Mouse (Mus musculus) heart, adult 2 months (tissue): ENCODE results near the gene Itgad.

Experiments
- CTCF ChIP-seq: fragments of 200-600 bp; IDR thresholded peaks from 2 replicates; pipeline ENCODE4 v1.8.1; 2022; ENCODE audit warnings: antibody characterized with exemption, mild to moderate bottlenecking, moderate library complexity
- POLR2A ChIP-seq: fragments of 200-500 bp; IDR thresholded peaks from 2 replicates; pipeline ENCODE4 v1.6.1; 2011; ENCODE audit warnings: mild to moderate bottlenecking, low read depth, low read length, control low read depth; ENCODE audit not compliant: insufficient read depth

- TF ChIP-seq CTCF (no peak), POLR2A (no peak)
These were observed 748 bp downstream of the Itgad start for GRCm38 (mm10) chr7:128154924-128155323.
